Mouse (Mus musculus) heart, postnatal 25 days (tissue): ENCODE measurements around the gene Ntf5. TPM values are rescaled to one million over a fixed set of nuclear protein-coding genes. Genes with fewer than 3 reads are reported as not detected.
A peak's percentile ranks its signal among the peaks of the same experiment; 100 is the strongest.
"Not testable (repeated sequence)": the region's sequence is repeated elsewhere in the genome, so short reads cannot be mapped to it uniquely, and the experiment has no call there.

ENCODE experiments used
- DNase-seq: peaks from one replicate; pipeline ENCODE4 v3.0.0; 2022; ENCODE audit warnings: low spot score
- intact Hi-C: fragments of 180-260 bp; cut with DNase I; formaldehyde crosslinking; loops from one replicate; pipeline ENCODE4 v1.15.1; 2025
- microRNA-seq: library from miRNA; unstranded; fragments of <30 nt; microRNA quantifications from one replicate; pipeline ENCODE4 v1.2.0, GENCODE M21; 2022
- total RNA-seq, 2 experiments: library from RNA; stranded (reverse); gene quantifications; 2 replicates each; pipeline ENCODE4 v1.2.3; 2021

Gene Ntf5
- total RNA-seq, 2 experiments from 2014 or later: 0.14 to 0.39 TPM

GRCm38 (mm10) chr7:45458748-45459563 lies 45.5 kb downstream of the Ntf5 start:
- intact Hi-C loops: no loop called here
- DNase-seq: peak; percentile 72

DNA sequence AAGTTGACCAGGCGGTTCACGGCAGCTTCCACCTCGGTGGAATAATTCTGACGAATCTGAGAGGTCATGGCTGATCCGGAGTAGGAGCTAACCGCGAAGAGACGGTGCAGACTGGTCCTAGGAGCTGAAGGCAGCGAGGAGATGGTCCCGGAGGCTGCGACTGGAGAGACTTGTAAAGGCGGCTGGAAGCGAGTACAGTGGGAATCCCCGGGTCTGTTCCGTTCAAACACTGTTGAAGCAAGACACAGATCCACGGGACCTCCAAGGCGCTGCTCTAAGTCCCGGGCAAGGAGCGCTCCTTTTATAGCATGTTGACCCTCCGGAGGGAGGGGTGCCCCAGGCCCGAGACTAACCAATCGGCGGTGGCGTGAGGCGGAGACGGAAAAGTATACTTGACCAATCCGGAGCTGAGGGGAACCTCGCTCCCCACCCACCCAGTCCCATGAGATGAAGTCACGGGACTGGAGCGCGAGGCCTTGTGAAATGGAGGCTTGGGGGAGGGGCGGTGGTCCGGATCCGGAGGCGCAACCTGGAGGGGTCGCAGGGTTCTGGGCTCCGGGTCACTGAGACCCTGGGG lies 46.2 kb downstream of the Ntf5 start, which contains the start of gene Ftl1:
Gene Ftl1, minus strand, starts transcription at position 321 of the 577 bp plus-strand sequence.
- DNase-seq: peak; percentile 97
- intact Hi-C loops: not testable (repeated sequence)

- DNase-seq: no peak
- intact Hi-C loops: no loop called here
Measured at GRCm38 (mm10) chr7:45460377-45460776, 46.9 kb downstream of the Ntf5 start.

DNA sequence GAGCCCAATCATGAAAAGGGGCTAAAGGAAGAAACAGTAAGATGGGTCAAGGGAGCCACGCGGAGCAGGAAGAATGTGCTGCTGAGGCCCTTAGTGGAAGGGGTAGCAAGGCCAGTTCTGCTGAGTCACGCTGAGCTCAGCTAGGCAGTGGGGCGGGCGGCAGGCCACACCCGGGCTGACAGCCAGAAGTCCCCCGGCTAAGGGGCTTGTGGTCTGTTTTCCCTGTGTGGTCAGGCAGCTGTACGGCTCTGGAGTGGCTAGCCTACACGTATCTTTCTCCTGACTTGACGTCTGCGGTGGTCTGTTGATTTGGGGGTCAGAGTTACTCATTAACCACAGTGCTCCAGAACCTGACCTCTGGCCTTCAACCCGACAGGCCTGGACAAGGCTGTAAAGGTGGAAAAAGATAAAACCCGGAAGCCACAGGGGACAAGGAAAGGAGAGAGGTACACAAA lies 47.4 kb downstream of the Ntf5 start:
- no peak for DNase-seq
- intact Hi-C loops: no loop called here

- DNase-seq: no peak
- intact Hi-C loops: no loop called here
Measured at GRCm38 (mm10) chr7:45461326-45461725, 47.8 kb downstream of the Ntf5 start.

DNA sequence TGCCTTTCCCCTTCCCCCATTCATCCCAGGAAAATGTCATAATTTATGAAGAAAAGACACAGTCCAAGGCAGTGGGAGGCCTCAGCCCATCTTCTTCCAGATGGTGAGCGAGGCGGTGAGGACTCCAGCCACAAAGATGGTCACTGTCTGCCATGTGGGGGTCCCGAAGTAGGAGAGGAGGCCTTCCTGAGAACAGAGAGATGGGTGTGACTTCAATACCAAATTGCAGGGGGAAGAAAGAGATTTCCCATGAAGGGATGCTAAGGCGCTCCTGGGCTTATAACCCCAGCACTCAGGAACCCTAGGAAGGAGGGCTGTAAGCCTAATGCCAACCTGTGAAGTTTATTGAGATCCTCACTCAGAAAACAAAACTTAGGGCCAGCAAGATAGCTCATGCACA lies 48.3 kb downstream of the Ntf5 start:
- no peak for DNase-seq
- intact Hi-C loops: no loop called here

- intact Hi-C loops: no loop called here
- DNase-seq: no peak
Measured at GRCm38 (mm10) chr7:45462325-45462724, 48.8 kb downstream of the Ntf5 start.

GRCm38 (mm10) chr7:45462868-45463267 lies 49.4 kb downstream of the Ntf5 start:
- intact Hi-C loops, DNase-seq: not testable (repeated sequence)

DNA sequence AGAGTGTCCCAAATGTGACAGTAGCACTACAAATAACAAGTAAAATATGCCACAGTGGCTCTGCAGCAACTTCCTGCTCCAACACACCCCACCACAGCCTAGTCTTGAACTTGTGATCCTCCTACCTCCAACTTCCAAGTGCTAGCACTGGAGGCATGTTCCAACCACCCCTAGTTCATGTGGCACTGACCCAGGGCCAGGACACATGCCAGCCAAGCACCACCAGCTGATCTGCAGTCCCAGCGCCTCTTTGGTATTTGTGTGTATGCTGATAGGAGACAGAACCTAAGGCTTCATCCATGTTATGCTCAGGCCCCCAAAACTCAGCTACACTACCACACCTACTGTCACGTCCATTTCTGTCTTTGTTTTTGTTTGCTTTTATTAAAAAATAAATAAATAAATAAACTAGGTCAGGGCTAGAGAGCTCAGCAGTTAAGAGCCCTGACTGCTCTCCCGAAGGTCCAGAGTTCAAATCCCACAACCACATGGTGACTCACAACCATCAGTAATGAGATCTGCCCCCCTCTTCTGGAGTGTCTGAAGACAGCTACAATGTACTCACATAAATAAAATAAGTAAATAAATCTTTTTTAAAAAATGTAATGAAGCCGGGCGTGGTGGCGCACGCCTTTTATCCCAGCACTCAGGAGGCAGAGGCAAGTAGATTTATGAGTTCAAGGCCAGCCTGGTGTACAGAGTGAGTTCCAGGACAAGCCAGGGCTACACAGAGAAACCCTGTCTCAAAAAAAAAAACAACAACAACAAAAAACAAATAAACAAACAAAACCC lies 50.7 kb downstream of the Ntf5 start:
- no peak for DNase-seq
- intact Hi-C loops: no loop called here

- intact Hi-C loops: no loop called here
- no peak for DNase-seq
Measured at GRCm38 (mm10) chr7:45465112-45465511, 51.6 kb downstream of the Ntf5 start.

DNA sequence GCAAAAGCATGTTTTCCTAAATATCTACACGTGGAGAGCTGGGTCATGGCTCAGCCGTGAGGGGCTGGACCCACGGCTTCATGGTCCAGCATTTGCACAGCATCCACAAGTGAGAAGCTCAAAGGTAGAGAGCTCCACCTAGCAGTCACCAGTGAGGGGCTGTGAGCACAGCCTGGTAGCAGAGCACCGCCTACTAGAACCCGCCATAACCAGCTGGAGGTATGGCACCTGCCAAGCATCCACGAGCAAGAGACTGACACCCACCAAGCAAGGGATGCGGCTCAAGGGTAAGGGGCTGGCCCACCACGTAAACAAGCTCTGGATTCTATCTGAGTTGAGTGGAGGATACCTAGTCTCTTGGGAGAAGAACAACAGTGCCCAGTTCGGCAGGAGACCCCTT lies 52.1 kb downstream of the Ntf5 start:
- DNase-seq: no peak
- intact Hi-C loops: no loop called here

DNA sequence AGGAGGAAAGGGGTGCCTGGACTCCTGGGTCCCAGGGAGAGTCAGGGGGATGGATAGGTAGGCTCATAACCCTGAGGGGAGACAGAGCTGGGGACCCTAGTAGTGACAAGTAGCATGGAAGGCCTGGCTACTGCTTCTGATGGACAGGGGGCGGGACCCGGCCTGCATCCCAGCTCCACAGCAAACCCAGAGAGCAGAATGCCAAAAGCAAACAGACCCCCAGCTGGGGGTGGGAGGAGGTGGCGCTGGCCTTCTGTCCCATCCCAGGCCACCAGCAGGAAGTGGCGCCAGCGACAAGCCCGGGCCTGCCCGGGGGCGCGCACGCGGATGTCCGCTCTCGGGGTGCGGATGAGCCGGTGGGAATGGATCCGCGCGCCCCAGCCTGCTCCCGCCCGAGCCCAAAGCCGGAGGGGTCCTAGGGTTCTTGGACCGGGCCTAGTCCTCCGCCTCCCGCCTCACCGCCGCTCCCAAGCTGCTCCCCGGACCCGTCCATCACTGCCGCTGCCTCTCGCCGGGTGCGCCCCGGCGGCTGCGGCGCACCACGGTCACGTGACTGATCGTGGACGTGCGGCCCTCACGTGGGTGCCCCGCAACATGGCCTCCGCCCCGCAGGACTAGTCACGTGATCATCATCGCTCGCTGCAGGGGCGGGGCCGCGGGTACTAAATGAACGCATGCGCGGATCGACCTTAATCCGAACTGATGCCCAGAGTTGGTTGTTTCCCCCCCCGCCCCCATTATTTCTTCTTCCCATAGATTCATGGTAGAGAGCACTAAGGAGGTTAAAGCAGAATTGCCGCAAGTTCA lies 53.0 kb downstream of the Ntf5 start, which contains the start of gene Bax:
Gene Bax, minus strand, starts transcription at position 616 of the 807 bp plus-strand sequence.
- DNase-seq: peak; percentile 91
- intact Hi-C loops: no loop called here

Small RNA genes within 50 kb of the gene (microRNA-seq; reads per million reads assigned to microRNA genes)
- not detected for gene Gm22133

Other genes with a start within 250 kb of the Ntf5 start
- 10 to 100 TPM; 18.1 to 18.7 TPM for gene Slc17a7, start 249.7 kb upstream of the Ntf5 start, total RNA-seq
- gene Gfy, start 234.1 kb upstream of the Ntf5 start, total RNA-seq: not detected
- gene Pth2, start 232.7 kb upstream of the Ntf5 start, total RNA-seq: not detected
- not detected for gene Ccdc155, start 208.8 kb upstream of the Ntf5 start, total RNA-seq
- not detected for gene Dkkl1, start 201.5 kb upstream of the Ntf5 start, total RNA-seq
- gene Tead2, start 197.9 kb upstream of the Ntf5 start, total RNA-seq: 10 to 100 TPM in 1 of 2 experiments, 1 to 10 TPM in 1; 7.0 to 12.0 TPM
- 1 to 10 TPM; 2.9 to 3.2 TPM for gene Cd37, start 174.6 kb upstream of the Ntf5 start, total RNA-seq
- not detected for gene Slc6a16, start 172.6 kb upstream of the Ntf5 start, total RNA-seq
- gene Slc6a21, start 136.2 kb upstream of the Ntf5 start, total RNA-seq: not detected
- 10 to 100 TPM; 23.5 to 25.0 TPM for gene Trpm4, start 79.9 kb upstream of the Ntf5 start, total RNA-seq
- 100 to 1,000 TPM; 773 to 825 TPM for gene Hrc, start 78.4 kb upstream of the Ntf5 start, total RNA-seq
- gene Ppfia3, start 46.7 kb upstream of the Ntf5 start, total RNA-seq: under 1 TPM; 0.18 to 0.25 TPM
- 1 to 10 TPM; 1.8 to 2.0 TPM for gene Lin7b, start 43.1 kb upstream of the Ntf5 start, total RNA-seq
- 100 to 1,000 TPM; 110 to 111 TPM for gene Snrnp70, start 18.0 kb upstream of the Ntf5 start, total RNA-seq
- gene Kcna7, start 8.0 kb upstream of the Ntf5 start, total RNA-seq: 1 to 10 TPM; 3.2 to 3.7 TPM
- not detected for gene Lhb, start 7.1 kb downstream of the Ntf5 start, total RNA-seq
- gene Gys1, start 21.1 kb downstream of the Ntf5 start, total RNA-seq: 10 to 100 TPM; 93.1 to 98.1 TPM
- gene Ruvbl2, start 24.4 kb downstream of the Ntf5 start, total RNA-seq: 10 to 100 TPM; 28.5 to 29.3 TPM
- 100 to 1,000 TPM; 210 to 232 TPM for gene Ftl1, start 46.2 kb downstream of the Ntf5 start, total RNA-seq
- 10 to 100 TPM; 24.7 to 26.7 TPM for gene Bax, start 53.2 kb downstream of the Ntf5 start, total RNA-seq
- not detected for gene Tulp2, start 68.2 kb downstream of the Ntf5 start, total RNA-seq
- gene Gm45808, start 73.1 kb downstream of the Ntf5 start, total RNA-seq: 1 to 10 TPM; 4.0 to 5.1 TPM
- 1 to 10 TPM; 5.9 to 6.7 TPM for gene Dhdh, start 75.1 kb downstream of the Ntf5 start, total RNA-seq
- 100 to 1,000 TPM; 126 to 129 TPM for gene Nucb1, start 96.7 kb downstream of the Ntf5 start, total RNA-seq
- gene Ppp1r15a, start 112.6 kb downstream of the Ntf5 start, total RNA-seq: 10 to 100 TPM; 22.7 to 23.9 TPM
- 1 to 10 TPM; 2.2 to 4.7 TPM for gene Plekha4, start 112.6 kb downstream of the Ntf5 start, total RNA-seq
- gene Hsd17b14, start 141.2 kb downstream of the Ntf5 start, total RNA-seq: under 1 TPM; 0.18 to 0.59 TPM
- 100 to 1,000 TPM; 188 to 200 TPM for gene Bcat2, start 156.5 kb downstream of the Ntf5 start, total RNA-seq
- not detected for gene Fgf21, start 201.8 kb downstream of the Ntf5 start, total RNA-seq
- gene Fut1, start 203.6 kb downstream of the Ntf5 start, total RNA-seq: not detected
- gene Izumo1, start 208.1 kb downstream of the Ntf5 start, total RNA-seq: under 1 TPM; 0.21 to 0.39 TPM
- 10 to 100 TPM; 26.3 to 33.6 TPM for gene Rasip1, start 213.8 kb downstream of the Ntf5 start, total RNA-seq
- 1 to 10 TPM; 6.0 to 8.4 TPM for gene Mamstr, start 226.3 kb downstream of the Ntf5 start, total RNA-seq